Mouse (Mus musculus): Measurements from ENCODE around the gene Atm. TPM values are rescaled to one million over a fixed set of nuclear protein-coding genes. Genes with fewer than 3 reads are reported as not detected.

The Atm gene
- 20.3 and 22.0 TPM in 2 replicates for polyA plus RNA-seq (2015; fragmentation: Nextera tagmentation; extraction: Ambion mirVana)

DNA sequence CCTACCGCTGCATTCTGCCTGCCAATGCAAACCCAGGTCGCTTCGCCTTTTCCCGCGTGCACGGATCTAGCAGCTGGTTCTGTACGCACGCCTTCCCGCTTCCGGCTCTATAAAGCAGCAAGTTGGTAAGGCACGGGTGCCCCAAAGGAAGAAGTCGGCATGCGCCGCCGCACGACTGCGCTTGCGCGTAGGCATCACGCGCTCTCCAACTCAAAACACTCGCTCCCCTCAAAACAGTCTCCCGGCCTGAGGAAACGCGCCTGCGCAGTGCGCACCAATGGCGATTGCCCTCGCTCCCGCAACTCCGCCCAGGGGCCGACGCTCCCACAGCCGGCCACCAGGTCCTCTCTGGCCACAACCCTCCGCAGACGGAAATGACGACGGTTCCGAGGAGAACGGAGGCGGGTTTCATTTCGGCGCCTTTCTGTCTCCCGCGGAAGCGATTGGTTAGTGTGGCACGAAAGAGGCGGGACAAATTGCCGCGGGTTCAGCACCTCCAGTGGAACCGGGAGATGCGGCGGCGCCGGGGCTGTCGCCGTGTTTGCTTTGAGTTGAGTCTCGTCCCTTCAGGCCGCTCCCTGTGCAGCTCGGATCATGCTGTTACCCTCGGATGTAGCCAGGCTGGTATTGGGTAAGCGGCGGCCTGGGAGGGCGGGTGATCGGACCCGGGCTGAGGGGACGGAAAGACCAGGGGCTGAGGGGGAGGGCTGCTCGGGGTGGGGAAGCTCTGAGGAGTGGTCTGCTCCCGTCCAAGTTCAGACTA lies at the start of gene Atm, which contains the start of gene Npat:
Atm (minus strand) TSS at position 183 of the 763 bp plus-strand sequence.
Npat (plus strand) TSS at position 490 of the 763 bp plus-strand sequence.
- ATAC-seq (ENCODE audit: insufficient number of reproducible peaks, insufficient read depth, low FRiP score, low TSS enrichment, low read depth) = peak; percentile 100
- peaks cover 18% of the 10 kb centered on the region; the same call in 1 of the 2 replicates for H3K4me1 ChIP-seq
- H3K9me3 ChIP-seq = no peaks in the 10 kb centered on the region
- H3K4me2 ChIP-seq = peak within 1 kb of the TSS; percentile 87
- WGBS = under 1% methylated on average over 69 of the region's 69 CpGs
- H3K4me3 ChIP-seq = peak within 1 kb of the TSS; percentile 92
- H3K27me3 ChIP-seq = no peaks in the 10 kb centered on the region
- peak within 1 kb of the TSS; percentile 94 for H3K9ac ChIP-seq
- peaks cover 2% of the 10 kb centered on the region; the same call in 1 of the 2 replicates for H3K36me3 ChIP-seq
- H3K27ac ChIP-seq = peak within 1 kb of the TSS; percentile 94

DNA sequence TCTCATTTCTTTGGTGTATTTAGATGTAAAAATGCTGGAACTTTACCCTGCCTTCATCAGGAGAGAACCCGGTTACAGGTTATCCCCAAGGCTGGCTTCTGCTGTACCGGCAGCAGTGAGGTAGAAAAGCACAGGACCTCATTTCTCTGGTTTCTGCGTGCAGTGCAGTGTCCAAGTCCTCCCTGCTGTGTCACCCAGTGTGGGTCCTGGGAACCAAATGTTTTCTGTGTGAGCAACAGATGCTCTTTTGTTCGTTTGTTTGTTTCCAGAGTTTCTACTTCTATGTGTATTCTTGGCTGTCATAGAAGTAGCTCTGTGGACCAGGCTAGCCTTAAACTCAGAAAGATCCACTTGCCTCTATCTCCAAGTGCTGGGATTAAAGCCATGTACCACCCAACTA lies 45.3 kb upstream of the Atm start:
- Histone ChIP-seq H3K27ac (no peak overlapping the region), H3K9me3 (no peaks in the 10 kb centered on the region), H3K4me2 (no peak overlapping the region), H3K27me3 (no peaks in the 10 kb centered on the region), H3K4me1 (no peaks in the 10 kb centered on the region; the same call in 1 of the 2 replicates), H3K9ac (no peak overlapping the region), H3K4me3 (no peak overlapping the region), H3K36me3 (peaks cover 73% of the 10 kb centered on the region)
- no peak for ATAC-seq (ENCODE audit: insufficient number of reproducible peaks, insufficient read depth, low FRiP score, low TSS enrichment, low read depth)
- WGBS = 81% methylated on average over 4 of the region's 4 CpGs

DNA sequence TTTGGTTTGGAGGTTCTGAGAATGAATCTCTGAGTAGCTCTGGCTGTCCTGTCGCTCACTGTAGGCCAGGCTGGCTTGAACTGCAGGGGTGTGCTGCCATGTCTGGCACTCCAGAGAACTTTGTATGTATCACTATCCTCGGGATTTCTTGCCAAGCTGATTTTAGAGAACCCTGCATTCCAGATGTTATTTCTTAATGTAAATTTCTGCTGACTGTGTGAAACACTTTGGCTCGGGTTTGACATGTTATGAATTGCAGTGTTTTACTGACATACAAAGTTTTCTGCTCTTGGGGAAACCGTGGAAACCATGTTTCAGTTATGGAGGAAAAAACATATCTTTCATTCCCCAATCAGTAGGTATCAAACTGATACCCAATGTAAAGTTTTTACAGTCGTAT lies 39.2 kb upstream of the Atm start:
- no peak for ATAC-seq (ENCODE audit: insufficient number of reproducible peaks, insufficient read depth, low FRiP score, low TSS enrichment, low read depth)
- peak overlapping the region; percentile 52 for H3K27ac ChIP-seq
- 55% methylated on average over 5 of the region's 5 CpGs for WGBS
- H3K9me3 ChIP-seq = no peaks in the 10 kb centered on the region
- no peak overlapping the region for H3K4me3 ChIP-seq
- no peak overlapping the region for H3K9ac ChIP-seq
- peaks cover 4% of the 10 kb centered on the region; the same call in 1 of the 2 replicates for H3K4me1 ChIP-seq
- H3K36me3 ChIP-seq = peaks cover 56% of the 10 kb centered on the region
- no peaks in the 10 kb centered on the region for H3K27me3 ChIP-seq
- no peak overlapping the region for H3K4me2 ChIP-seq

DNA sequence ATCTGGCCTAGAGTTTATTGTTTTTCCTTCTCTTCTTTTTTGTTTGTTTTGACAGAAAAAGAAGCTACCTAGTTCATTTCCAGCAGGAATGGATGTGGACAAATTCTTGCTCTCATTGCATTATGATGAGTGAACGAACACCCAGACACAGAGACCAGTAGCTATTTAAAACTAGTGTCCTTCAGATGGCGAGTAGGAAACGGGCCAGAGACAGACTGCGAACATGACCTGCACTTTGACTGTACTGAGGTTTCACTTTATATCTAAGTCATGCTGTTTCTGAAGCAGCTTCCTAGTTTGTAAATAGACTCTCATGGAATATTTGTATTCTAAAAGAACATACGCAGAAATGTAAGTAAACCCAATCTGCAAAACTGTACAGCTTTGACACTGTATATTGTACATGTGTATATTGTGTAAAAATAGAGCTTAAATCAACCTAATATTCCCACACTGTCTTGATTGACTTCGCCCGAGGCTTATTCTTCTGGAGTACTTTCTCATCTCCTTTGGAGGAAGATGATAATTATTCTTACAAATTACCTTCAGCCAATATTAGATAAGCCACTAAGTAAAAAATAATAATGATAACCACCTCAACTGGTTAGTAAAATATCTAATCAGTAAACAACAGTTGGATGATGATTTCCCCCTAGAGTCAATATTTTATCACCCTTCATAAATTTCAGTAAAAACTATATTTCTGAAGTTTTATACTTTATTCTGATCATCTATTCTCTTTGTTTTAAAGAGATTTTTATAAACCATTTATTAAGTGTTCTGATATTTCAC lies 36.2 kb upstream of the Atm start:
- H3K27me3 ChIP-seq = no peaks in the 10 kb centered on the region
- ATAC-seq (ENCODE audit: insufficient number of reproducible peaks, insufficient read depth, low FRiP score, low TSS enrichment, low read depth) = no peak
- no peak overlapping the region for H3K9ac ChIP-seq
- no peak overlapping the region for H3K27ac ChIP-seq
- H3K9me3 ChIP-seq = no peaks in the 10 kb centered on the region
- H3K4me2 ChIP-seq = no peak overlapping the region
- WGBS = 93% methylated on average over 7 of the region's 7 CpGs
- H3K36me3 ChIP-seq = peaks cover 53% of the 10 kb centered on the region
- H3K4me1 ChIP-seq = peaks cover 4% of the 10 kb centered on the region; the same call in 1 of the 2 replicates
- H3K4me3 ChIP-seq = no peak overlapping the region

DNA sequence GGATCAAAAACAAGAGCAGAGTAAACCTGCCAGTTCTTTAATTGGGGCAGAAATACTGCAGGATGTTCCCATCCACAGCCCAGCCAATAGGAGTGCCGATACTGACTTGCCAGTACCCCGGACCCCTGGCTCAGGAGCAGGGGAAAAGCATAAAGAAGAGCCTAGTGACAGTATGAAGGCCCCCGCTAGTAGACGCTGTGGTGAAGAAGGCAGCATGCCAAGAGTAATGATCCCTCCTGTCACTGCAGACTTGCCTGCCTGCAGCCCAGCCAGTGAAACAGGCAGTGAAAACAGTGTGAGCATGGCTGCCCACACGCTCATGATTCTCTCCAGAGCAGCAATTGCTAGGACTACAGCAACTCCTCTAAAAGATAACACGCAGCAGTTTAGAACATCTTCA lies 34.1 kb upstream of the Atm start:
- Histone ChIP-seq H3K27ac (no peak overlapping the region), H3K36me3 (peaks cover 69% of the 10 kb centered on the region), H3K4me2 (no peak overlapping the region), H3K27me3 (no peaks in the 10 kb centered on the region), H3K9ac (no peak overlapping the region), H3K4me1 (peaks cover 3% of the 10 kb centered on the region; the same call in 1 of the 2 replicates), H3K9me3 (no peaks in the 10 kb centered on the region), H3K4me3 (no peak overlapping the region)
- no peak for ATAC-seq (ENCODE audit: insufficient number of reproducible peaks, insufficient read depth, low FRiP score, low TSS enrichment, low read depth)
- 95% methylated on average over 6 of the region's 6 CpGs for WGBS

DNA sequence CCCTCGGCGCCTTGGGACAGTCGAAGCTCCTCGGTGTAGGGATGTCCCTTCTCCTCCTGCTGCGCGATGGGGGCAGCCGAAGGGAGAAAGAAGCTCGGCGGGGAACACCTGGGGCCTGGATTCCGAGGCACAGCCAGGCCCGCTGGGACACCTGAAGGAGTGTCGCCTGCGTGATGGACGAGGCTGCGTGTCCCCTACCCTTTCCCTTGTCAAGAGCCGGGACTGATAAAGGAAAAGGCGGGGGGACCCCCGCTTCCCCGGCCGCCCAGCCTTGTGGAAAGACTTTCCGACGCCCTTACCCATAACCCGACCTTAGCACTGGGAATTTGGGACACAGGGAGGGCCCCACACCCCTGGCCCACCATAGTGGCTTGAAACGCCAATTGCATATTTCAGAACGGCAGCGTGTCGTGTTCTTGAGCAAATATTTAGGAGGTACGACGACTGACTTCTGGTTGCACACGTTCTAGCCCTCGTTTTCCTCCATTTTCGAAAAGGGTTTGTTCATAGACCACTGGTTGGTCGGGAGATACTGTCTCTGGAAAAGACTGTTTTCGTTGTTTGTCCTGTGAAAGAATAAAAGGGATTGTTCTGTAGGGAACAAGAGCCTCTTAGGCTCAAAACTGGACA lies 911 bp upstream of the Atm start:
- peak overlapping the region; percentile 77 for H3K4me2 ChIP-seq
- H3K27ac ChIP-seq = peak overlapping the region; percentile 94
- no peaks in the 10 kb centered on the region for H3K27me3 ChIP-seq
- peak overlapping the region; percentile 92 for H3K4me3 ChIP-seq
- under 1% methylated on average over 31 of the region's 34 CpGs for WGBS
- H3K36me3 ChIP-seq = peaks cover 2% of the 10 kb centered on the region; the same call in 1 of the 2 replicates
- peak overlapping the region; percentile 94 for H3K9ac ChIP-seq
- H3K9me3 ChIP-seq = no peaks in the 10 kb centered on the region
- H3K4me1 ChIP-seq = peaks cover 18% of the 10 kb centered on the region; the same call in 1 of the 2 replicates
- ATAC-seq (ENCODE audit: insufficient number of reproducible peaks, insufficient read depth, low FRiP score, low TSS enrichment, low read depth) = peak; percentile 12; the same call in 1 of the 2 replicates

DNA sequence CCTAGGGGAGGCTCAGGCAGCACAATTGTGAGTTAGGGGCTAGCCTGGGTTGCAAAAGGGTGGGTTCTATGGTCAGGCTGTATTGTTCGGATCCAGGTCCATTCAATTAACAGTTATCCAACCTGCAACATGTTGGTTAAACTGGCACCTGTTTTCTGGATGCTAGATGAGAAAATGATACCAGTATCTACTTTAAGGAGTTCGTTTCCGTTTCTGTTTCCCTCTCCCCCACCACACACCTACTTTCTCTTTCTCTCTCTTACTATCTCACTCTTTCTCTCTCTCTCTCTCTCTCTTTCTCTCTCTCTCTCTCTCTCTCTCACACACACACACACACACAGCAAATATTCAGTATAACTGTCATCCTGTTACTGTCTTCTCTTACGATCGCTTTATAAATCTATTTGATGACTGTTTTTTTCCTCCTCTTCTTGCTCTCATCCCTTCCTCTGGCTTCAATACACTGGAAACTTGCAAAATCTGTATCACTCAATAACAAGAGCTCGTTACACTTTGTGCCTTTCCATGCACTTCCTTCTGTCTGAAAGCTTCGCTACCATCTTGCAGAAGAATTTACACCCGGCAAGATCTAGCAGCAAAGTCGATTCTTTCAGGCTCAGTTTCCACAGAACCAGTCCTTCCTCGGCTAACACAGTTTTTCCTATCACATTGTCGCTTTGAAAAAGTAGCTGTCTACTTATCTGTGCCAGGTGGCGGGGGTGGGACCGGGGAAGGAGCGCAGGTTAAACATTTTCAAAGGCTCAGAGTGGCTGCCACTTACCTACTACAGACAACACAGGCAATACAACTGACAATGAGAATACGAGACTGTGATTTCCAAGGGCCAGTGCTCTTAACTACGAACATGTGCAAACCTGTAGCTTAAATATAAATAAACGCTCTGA lies 872 bp downstream of the Atm start:
- peak overlapping the region; percentile 92 for H3K4me3 ChIP-seq
- peak overlapping the region; percentile 92 for H3K27ac ChIP-seq
- peak overlapping the region; percentile 94 for H3K9ac ChIP-seq
- H3K4me1 ChIP-seq = peaks cover 18% of the 10 kb centered on the region; the same call in 1 of the 2 replicates
- H3K9me3 ChIP-seq = no peaks in the 10 kb centered on the region
- peaks cover 11% of the 10 kb centered on the region for H3K36me3 ChIP-seq
- peak overlapping the region; percentile 87 for H3K4me2 ChIP-seq
- no peak for ATAC-seq (ENCODE audit: insufficient number of reproducible peaks, insufficient read depth, low FRiP score, low TSS enrichment, low read depth)
- 17% methylated on average over 17 of the region's 17 CpGs for WGBS
- H3K27me3 ChIP-seq = no peaks in the 10 kb centered on the region

DNA sequence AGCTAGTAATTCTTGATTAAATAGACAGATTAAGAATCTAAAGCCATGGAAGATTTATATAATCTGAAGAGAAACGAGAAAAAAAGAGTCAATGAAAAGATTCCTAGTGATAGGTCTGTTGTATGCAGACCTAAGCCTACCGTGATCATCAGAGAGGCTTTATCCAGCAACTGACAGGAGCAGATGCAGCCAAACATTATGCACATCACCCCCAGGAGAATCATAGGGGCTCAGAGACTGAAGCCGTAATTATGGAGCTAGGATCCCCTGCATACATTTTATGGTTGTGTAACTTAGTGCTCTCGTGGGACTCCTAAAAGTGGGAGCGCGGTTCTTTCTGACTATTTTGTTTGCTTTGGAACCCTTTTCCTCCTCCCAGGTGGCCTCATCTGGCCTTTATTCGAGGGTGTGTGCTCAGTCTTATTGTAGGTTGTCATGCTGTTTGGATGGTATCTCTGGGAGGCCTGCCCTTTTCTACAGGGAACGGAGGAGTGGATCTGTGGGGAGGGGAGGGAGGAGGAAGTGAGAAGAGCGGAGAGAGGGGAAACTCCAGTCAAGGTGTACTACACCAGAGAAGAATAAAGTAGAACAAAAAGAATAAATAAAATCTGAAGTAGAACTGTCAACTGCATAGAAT lies 19.0 kb downstream of the Atm start:
- Histone ChIP-seq H3K27me3 (no peaks in the 10 kb centered on the region), H3K4me2 (no peak overlapping the region), H3K36me3 (peaks cover 18% of the 10 kb centered on the region), H3K27ac (no peak overlapping the region), H3K9me3 (no peaks in the 10 kb centered on the region), H3K4me3 (no peak overlapping the region), H3K4me1 (no peaks in the 10 kb centered on the region), H3K9ac (no peak overlapping the region)
- no peak for ATAC-seq (ENCODE audit: insufficient number of reproducible peaks, insufficient read depth, low FRiP score, low TSS enrichment, low read depth)
- WGBS = 76% methylated on average over 9 of the region's 9 CpGs

DNA sequence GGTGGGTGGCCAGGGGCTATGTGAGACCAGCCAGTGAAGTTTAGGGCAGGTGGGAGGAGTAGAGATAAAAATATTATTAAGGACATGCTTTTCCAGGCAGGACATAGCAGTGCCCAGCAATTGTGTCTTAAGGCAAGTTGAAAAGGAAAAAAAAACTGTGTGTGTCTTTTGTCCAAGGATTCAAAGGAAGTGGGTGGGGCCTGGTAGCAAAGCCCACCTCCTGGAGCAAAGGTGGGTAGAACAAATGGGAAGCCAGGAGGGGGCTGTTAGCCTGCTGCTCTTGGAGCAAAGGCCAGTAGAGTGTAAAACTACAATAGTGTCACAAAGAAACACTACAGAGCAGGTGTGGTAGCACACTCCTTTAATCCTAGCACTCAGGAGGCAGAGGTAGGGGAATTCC lies 22.4 kb downstream of the Atm start:
- Histone ChIP-seq H3K27ac (no peak overlapping the region), H3K27me3 (no peaks in the 10 kb centered on the region), H3K9me3 (no peaks in the 10 kb centered on the region), H3K4me1 (no peaks in the 10 kb centered on the region), H3K4me3 (no peak overlapping the region), H3K9ac (no peak overlapping the region), H3K36me3 (peaks cover 16% of the 10 kb centered on the region), H3K4me2 (no peak overlapping the region)
- ATAC-seq (ENCODE audit: insufficient number of reproducible peaks, insufficient read depth, low FRiP score, low TSS enrichment, low read depth) = no peak

DNA sequence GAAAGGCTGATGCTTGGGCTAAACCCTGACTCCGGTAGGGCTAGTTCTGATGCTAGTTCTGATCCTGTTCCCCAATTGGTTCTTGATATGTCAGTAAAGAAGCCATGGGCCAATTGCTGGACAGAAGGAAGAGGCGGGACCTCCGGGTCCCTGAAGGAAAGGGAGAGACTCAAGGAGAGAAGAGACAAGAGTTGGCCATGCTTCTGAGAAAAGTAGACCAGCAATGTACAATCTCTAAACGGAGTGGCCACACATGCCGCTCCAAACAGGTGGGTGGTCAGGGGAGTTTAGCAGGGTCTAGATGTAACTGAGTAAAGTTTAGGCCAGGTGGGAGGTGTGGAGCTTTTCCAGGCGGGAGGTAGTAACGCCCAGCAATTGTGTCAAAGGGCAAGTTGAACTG lies 28.5 kb downstream of the Atm start:
- peaks cover 21% of the 10 kb centered on the region for H3K36me3 ChIP-seq
- no peaks in the 10 kb centered on the region for H3K27me3 ChIP-seq
- no peak overlapping the region for H3K4me2 ChIP-seq
- H3K9me3 ChIP-seq = no peaks in the 10 kb centered on the region
- no peaks in the 10 kb centered on the region for H3K4me1 ChIP-seq
- ATAC-seq (ENCODE audit: insufficient number of reproducible peaks, insufficient read depth, low FRiP score, low TSS enrichment, low read depth) = no peak
- H3K27ac ChIP-seq = no peak overlapping the region
- no peak overlapping the region for H3K9ac ChIP-seq
- 82% methylated on average over 7 of the region's 7 CpGs for WGBS
- no peak overlapping the region for H3K4me3 ChIP-seq
